Mouse (Mus musculus) liver, postnatal 0 days (tissue): ENCODE results near the gene Gstm6. TPM values are rescaled to one million over a fixed set of nuclear protein-coding genes. Genes with fewer than 3 reads are reported as not detected.

Source experiments
- ATAC-seq: fragments of 200-750 bp; cut with Nextera tagmentation; 2 replicates; pipeline ENCODE4 v1.8.0; 2017; ENCODE audit warnings: mild to moderate bottlenecking, moderate library complexity
- DNase-seq: peaks from one replicate; pipeline ENCODE4 v3.0.0-alpha.2; 2016
- H3K27ac ChIP-seq: fragments of 300-500 bp; sonication (generic); 2 replicates; pipeline ENCODE4 v1.5.1; 2014; ENCODE audit warnings: antibody characterized with exemption, moderate library complexity, mild to moderate bottlenecking, low read depth
- H3K27me3 ChIP-seq: fragments of 300-500 bp; sonication (generic); 2 replicates; pipeline ENCODE4 v1.6.1; 2014; ENCODE audit warnings: low read length, control low read depth, mixed read lengths; ENCODE audit not compliant: insufficient read depth
- H3K36me3 ChIP-seq: fragments of 300-500 bp; sonication (generic); replicated peaks from 2 replicates; pipeline ENCODE4 v1.6.1; 2014; ENCODE audit warnings: mild to moderate bottlenecking, control low read depth, low read length, moderate library complexity, mixed read lengths; ENCODE audit not compliant: insufficient read depth
- H3K4me1 ChIP-seq: fragments of 300-500 bp; sonication (generic); 2 replicates; pipeline ENCODE4 v1.6.1; 2014; ENCODE audit warnings: antibody characterized with exemption, mild to moderate bottlenecking, control low read depth; ENCODE audit not compliant: insufficient read depth
- H3K4me2 ChIP-seq: fragments of 300-500 bp; sonication (generic); 2 replicates; pipeline ENCODE4 v1.6.1; 2014; ENCODE audit warnings: low read depth, mild to moderate bottlenecking, low read length, moderate library complexity, mixed read lengths
- H3K4me3 ChIP-seq: fragments of 300-500 bp; sonication (generic); 2 replicates; pipeline ENCODE4 v1.5.1; 2014; ENCODE audit warnings: low read depth, low read length
- H3K9ac ChIP-seq: fragments of 300-500 bp; sonication (generic); replicated peaks from 2 replicates; pipeline ENCODE4 v1.6.1; 2014; ENCODE audit warnings: mild to moderate bottlenecking, moderate library complexity
- H3K9me3 ChIP-seq: fragments of 300-500 bp; sonication (generic); 2 replicates; pipeline ENCODE4 v1.6.1; 2016; ENCODE audit warnings: mild to moderate bottlenecking, control low read depth, low read length, mixed read lengths
- CTCF ChIP-seq: sonication (generic); IDR thresholded peaks from 2 replicates; pipeline ENCODE4 v1.5.1; 2016; ENCODE audit warnings: antibody characterized with exemption, low read depth
- EP300 ChIP-seq: IDR thresholded peaks from 2 replicates; pipeline ENCODE4 v1.6.1; 2016; ENCODE audit warnings: antibody characterized with exemption, low read depth, mild to moderate bottlenecking
- WGBS: fragments of 180-500 bp; shearing (Covaris S2); extraction: QIAGEN DNeasy Blood & Tissue Kit; methylation state at CpG from one replicate; pipeline ENCODE4 v1.1.7; 2014; ENCODE audit not compliant: insufficient replicate concordance; 5-methylcytosine and 5-hydroxymethylcytosine counted together
- polyA plus RNA-seq: library from polyadenylated mRNA; unstranded; fragments of >200 nt; fragmentation: Nextera tagmentation; extraction: Ambion mirVana; gene quantifications from 2 replicates; pipeline ENCODE4 v1.2.1, GENCODE M21; 2015

Gene Gstm6
- polyA plus RNA-seq, 1 experiment from 2014 or later = 18.0 TPM

- H3K9ac ChIP-seq = no peak overlapping the region
- TF ChIP-seq EP300 (no peak), CTCF (no peak)
- WGBS = 83% methylated on average over 11 of the region's 11 CpGs
- H3K27me3 ChIP-seq = no peaks in the 10 kb centered on the region
- no peaks in the 10 kb centered on the region for H3K9me3 ChIP-seq
- H3K27ac ChIP-seq = no peak overlapping the region
- H3K4me2 ChIP-seq = no peak overlapping the region
- no peak overlapping the region for H3K4me3 ChIP-seq
- ATAC-seq (no peak), DNase-seq (no peak)
- peaks cover 13% of the 10 kb centered on the region for H3K4me1 ChIP-seq
- H3K36me3 ChIP-seq = no peaks in the 10 kb centered on the region
Measured at GRCm38 (mm10) chr3:107928691-107929090, 14.9 kb downstream of the Gstm6 start.

DNA sequence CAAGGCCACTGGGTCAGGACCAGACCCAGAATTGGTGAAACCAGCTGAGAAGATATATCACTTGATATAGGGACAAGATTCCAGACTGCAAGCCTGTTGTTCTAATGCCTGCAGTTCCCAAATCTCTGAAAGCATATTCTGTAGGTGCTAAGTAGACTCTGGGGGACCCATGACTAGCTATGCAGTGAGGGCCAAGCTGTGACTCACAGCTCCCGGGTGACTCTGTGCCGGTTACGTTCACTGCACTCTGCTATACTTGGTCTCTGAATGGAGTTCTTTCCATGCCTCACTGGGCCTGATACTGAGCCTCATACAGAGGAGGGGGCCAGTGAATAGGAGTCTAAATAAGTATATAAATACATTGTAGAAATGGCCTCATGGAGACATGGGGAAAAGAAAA is 15.7 kb downstream of the Gstm6 start:
- H3K27me3 ChIP-seq = no peaks in the 10 kb centered on the region
- H3K9ac ChIP-seq = no peak overlapping the region
- H3K4me3 ChIP-seq = no peak overlapping the region
- H3K4me2 ChIP-seq = no peak overlapping the region
- no peak for TF ChIP-seq CTCF
- TF ChIP-seq EP300 = no peak
- DNase-seq (no peak), ATAC-seq (no peak)
- no peak overlapping the region for H3K27ac ChIP-seq
- no peaks in the 10 kb centered on the region for H3K36me3 ChIP-seq
- H3K4me1 ChIP-seq = peaks cover 13% of the 10 kb centered on the region
- no peaks in the 10 kb centered on the region for H3K9me3 ChIP-seq
- WGBS = 82% methylated on average over 3 of the region's 3 CpGs

GRCm38 (mm10) chr3:107925335-107925734 is 18.2 kb downstream of the Gstm6 start:
- H3K36me3 ChIP-seq = no peaks in the 10 kb centered on the region
- H3K4me1 ChIP-seq = peaks cover 4% of the 10 kb centered on the region; the same call in 1 of the 2 replicates
- 83% methylated on average over 3 of the region's 3 CpGs for WGBS
- no peak for DNase-seq
- no peaks in the 10 kb centered on the region for H3K27me3 ChIP-seq
- no peak overlapping the region for H3K9ac ChIP-seq
- no peaks in the 10 kb centered on the region for H3K9me3 ChIP-seq
- no peak overlapping the region for H3K4me3 ChIP-seq
- TF ChIP-seq EP300 (no peak), CTCF (no peak)
- no peak overlapping the region for H3K27ac ChIP-seq
- H3K4me2 ChIP-seq = no peak overlapping the region
- ATAC-seq = peak; percentile 76

- ATAC-seq = no peak
- WGBS = 82% methylated on average over 5 of the region's 5 CpGs
- TF ChIP-seq CTCF (no peak), EP300 (no peak)
Measured at GRCm38 (mm10) chr3:107920348-107920747, 23.2 kb downstream of the Gstm6 start.

DNA sequence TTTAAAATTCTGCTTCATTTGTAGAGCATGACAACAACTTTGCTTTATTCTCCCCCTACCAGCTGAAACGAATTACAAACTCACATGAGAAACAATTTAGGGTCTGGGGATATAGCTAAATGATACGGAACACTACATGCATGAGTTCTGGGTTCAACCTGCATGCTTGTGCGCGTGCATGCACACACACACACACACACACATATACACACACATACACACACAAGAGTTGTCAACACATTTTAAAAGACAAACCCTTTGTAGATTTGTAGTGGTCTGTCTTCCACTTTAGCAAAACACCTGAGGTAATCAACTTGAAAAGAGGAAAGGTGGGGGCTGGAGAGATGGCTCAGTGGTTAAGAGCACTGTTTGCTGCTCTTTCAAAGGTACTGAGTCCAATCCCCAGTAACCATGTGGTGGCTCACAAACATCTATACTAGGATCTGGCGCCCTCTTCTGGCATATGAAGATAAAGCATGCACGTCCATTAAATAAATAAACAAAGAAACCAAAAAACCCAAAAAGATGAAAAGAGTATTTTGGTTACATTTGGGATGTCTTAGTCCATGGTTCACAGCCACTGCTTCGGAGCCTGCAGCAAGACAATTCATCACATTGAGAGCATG is 25.7 kb downstream of the Gstm6 start:
- Histone ChIP-seq H3K9me3 (no peaks in the 10 kb centered on the region), H3K4me2 (no peak overlapping the region), H3K36me3 (no peaks in the 10 kb centered on the region), H3K9ac (no peak overlapping the region), H3K4me3 (no peak overlapping the region), H3K27ac (no peak overlapping the region), H3K4me1 (0 out of 2 replicates have a peak, but pooled peaks cover 2% of the 10 kb centered on the region), H3K27me3 (no peaks in the 10 kb centered on the region)
- ATAC-seq (peak; percentile 58), DNase-seq (peak; percentile 57)
- 46% methylated on average over 7 of the region's 7 CpGs for WGBS
- TF ChIP-seq CTCF (peak; percentile 83), EP300 (no peak)

More at GRCm38 (mm10) chr3:107920348-107920747, 23.2 kb downstream of the Gstm6 start:
- Histone ChIP-seq H3K4me1 (0 out of 2 replicates have a peak, but pooled peaks cover 2% of the 10 kb centered on the region), H3K4me3 (no peak overlapping the region), H3K36me3 (no peaks in the 10 kb centered on the region), H3K27ac (no peak overlapping the region), H3K4me2 (no peak overlapping the region), H3K9me3 (no peaks in the 10 kb centered on the region), H3K9ac (no peak overlapping the region), H3K27me3 (no peaks in the 10 kb centered on the region)
- no peak for DNase-seq

DNA sequence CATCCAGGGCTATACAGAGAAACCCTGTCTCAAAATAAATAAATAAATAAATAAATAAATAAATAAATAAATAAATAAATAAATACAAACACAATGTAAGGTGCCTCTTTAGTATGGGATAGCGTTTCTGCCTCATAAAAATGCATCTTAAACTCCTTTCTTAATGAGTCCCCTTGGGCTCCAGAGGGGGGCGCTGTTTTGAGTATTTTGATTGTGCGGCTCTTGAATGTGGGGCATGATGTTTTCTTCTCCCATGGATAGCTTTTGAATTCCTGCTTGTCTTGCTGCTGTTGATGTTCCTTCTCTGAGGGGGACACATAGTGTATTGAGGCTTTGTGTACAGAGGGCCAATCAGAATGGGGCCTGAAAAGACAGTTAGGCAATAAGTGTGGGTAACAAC is 26.5 kb downstream of the Gstm6 start:
- 0 out of 2 replicates have a peak, but pooled peaks cover 2% of the 10 kb centered on the region for H3K4me1 ChIP-seq
- 84% methylated on average over 3 of the region's 3 CpGs for WGBS
- ATAC-seq (no peak), DNase-seq (no peak)
- H3K27me3 ChIP-seq = no peaks in the 10 kb centered on the region
- H3K9me3 ChIP-seq = no peaks in the 10 kb centered on the region
- no peak overlapping the region for H3K9ac ChIP-seq
- H3K4me3 ChIP-seq = no peak overlapping the region
- no peak overlapping the region for H3K27ac ChIP-seq
- TF ChIP-seq CTCF = peak; percentile 44
- TF ChIP-seq EP300 = no peak
- H3K36me3 ChIP-seq = no peaks in the 10 kb centered on the region
- no peak overlapping the region for H3K4me2 ChIP-seq

DNA sequence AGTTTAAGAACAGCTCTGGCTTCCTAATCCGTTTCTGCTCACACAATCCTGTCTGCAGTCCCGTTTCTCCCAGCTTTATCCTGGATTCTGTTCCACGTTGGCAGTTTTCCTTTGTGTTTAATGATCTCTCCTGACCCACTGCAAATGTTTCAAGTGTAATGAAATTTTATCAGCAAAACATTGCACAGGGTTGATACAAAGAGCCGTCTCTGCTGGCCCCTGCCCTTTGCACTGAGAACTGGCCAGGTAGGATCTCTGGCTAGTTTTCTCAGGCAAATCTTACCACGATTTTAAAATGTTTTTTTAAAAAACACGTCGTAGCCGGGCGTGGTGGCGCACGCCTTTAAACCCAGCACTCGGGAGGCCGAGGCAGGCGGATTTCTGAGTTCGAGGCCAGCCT is 26.9 kb downstream of the Gstm6 start:
- no peak for DNase-seq
- H3K9me3 ChIP-seq = no peaks in the 10 kb centered on the region
- no peak overlapping the region for H3K27ac ChIP-seq
- no peak overlapping the region for H3K9ac ChIP-seq
- no peak overlapping the region for H3K4me2 ChIP-seq
- WGBS = 74% methylated on average over 15 of the region's 15 CpGs
- no peaks in the 10 kb centered on the region for H3K27me3 ChIP-seq
- no peaks in the 10 kb centered on the region for H3K36me3 ChIP-seq
- TF ChIP-seq CTCF = no peak
- TF ChIP-seq EP300 = no peak
- no peak overlapping the region for H3K4me3 ChIP-seq
- 0 out of 2 replicates have a peak, but pooled peaks cover 2% of the 10 kb centered on the region for H3K4me1 ChIP-seq
- ATAC-seq = no peak
